Mouse (Mus musculus) CH12.LX (cell line): ENCODE data around the gene Ptprf.

ENCODE experiments used
- CTCF ChIP-seq, 2 experiments: IDR thresholded peaks in 1 of 2; conservative IDR thresholded peaks in 1 of 2; 2 replicates each; pipeline ENCODE4 v1.5.1; 2011 to 2012; ENCODE audit warnings: low read depth in 2 of 2, low read length in 2 of 2, improper control_type of control experiment in 1 of 2, inconsistent platforms in 1 of 2, mild to moderate bottlenecking in 1 of 2, moderate library complexity in 1 of 2
- POLR2A ChIP-seq: IDR thresholded peaks from 2 replicates; pipeline ENCODE4 v1.6.1; 2011; ENCODE audit warnings: low read depth, mild to moderate bottlenecking, improper control_type of control experiment, low read length
- POLR2AphosphoS2 ChIP-seq: IDR thresholded peaks from 2 replicates; pipeline ENCODE4 v1.6.1; 2011; ENCODE audit warnings: low read depth, low read length, improper control_type of control experiment
- SIN3A ChIP-seq: IDR thresholded peaks from 2 replicates; pipeline ENCODE4 v1.6.1; 2012; ENCODE audit warnings: low read length, improper control_type of control experiment, inconsistent platforms
- UBTF ChIP-seq: IDR thresholded peaks from 2 replicates; pipeline ENCODE4 v1.6.1; 2012; ENCODE audit warnings: low read depth, mild to moderate bottlenecking, inconsistent platforms, low read length, improper control_type of control experiment, moderate library complexity

DNA sequence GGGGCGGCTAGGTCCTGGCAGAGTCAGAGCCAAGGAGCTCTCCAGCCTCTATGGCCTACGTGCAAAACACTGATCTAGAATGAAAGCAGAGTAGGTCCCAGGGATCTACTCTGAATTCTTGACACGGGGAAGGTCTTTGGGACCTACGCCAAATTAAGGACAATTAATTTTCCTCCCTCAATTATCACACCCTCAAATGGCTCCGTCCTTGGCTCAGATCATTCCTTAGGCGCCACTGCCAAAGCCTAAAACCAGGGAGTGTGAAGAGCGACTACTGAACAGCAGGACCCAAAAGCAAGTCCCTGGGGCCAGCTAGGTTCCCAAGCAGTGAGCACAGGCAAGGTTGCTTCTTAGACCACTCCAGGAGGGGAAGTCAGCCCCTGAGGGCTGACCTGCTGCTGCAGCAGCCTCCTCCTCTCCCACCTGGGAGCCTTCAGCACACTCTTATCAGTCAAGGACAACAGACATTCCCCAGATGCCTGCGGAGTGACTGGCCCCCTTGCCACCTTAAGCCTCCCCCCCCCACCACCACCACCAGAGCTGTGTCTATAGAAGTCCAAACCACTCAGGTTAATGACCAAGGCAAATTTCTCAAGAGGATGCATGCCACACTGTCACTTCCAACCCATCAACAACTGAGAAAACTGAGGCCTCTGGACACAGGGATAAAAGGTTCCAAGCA, 31.3 kb downstream of the Ptprf start:
- TF ChIP-seq CTCF (conservative IDR thresholded peaks at IDR 0.05 in 1 of 2, IDR thresholded peaks at IDR 0.05 in 1 of 2; ENCODE audit: low read depth in 2 of 2, low read length in 2 of 2) (no peak), POLR2A (no peak), UBTF (no peak), SIN3A (no peak), POLR2AphosphoS2 (no peak)
